12 mouse cellular contexts compared by ENCODE assay signal in genomic region chr16:26495721-26496120, GRCm38 (mm10). TPM values are rescaled to one million over a fixed set of nuclear protein-coding genes. Genes with fewer than 3 reads are reported as not detected.
A peak's percentile ranks its signal among the peaks of the same experiment; 100 is the strongest.
DNase-seq lines count a peak whose midpoint lies in the region; ATAC-seq and TF ChIP-seq lines count a peak whose summit lies in the region.
"Had no signal": no experiment of that assay in that cellular context is flagged by ENCODE, and none has a peak within 500 bp of the region (broad histone marks: within the 10 kb centered on the region; RNA-seq: fewer than 3 reads in every experiment).

No protein-coding gene starts in this region.

- TF ChIP-seq POLR2A in heart, adult 2 months (IDR thresholded peaks at IDR 0.05; ENCODE audit: insufficient read depth, low read depth, low read length), result no peak

- H3K4me2 ChIP-seq in liver, embryonic 14.5 days (ENCODE audit: low read depth), result no peak overlapping the region

- H3K4me1 ChIP-seq in heart, adult 2 months (ENCODE audit: control insufficient read depth, insufficient read depth, low read length), result no peaks in the 10 kb centered on the region
- H3K4me1 ChIP-seq in liver, embryonic 14.5 days (replicated peaks; ENCODE audit: control insufficient read depth in 2 of 2, insufficient read depth in 2 of 2, low read length in 1 of 2), result no peaks in the 10 kb centered on the region

- no peak for ATAC-seq in liver, embryonic 14.5 days (ENCODE audit: insufficient read depth)

- H3K79me2 ChIP-seq in heart, adult 2 months (replicated peaks; ENCODE audit: control insufficient read depth, insufficient read depth, low read length), result no peaks in the 10 kb centered on the region

- WGBS in heart, adult 2 months, result 8% methylated on average over 2 of the region's 2 CpGs
- 5% methylated on average over 2 of the region's 2 CpGs for WGBS in liver, embryonic 14.5 days (ENCODE audit: insufficient replicate concordance)

- no peak for TF ChIP-seq EP300 in heart, adult 2 months (IDR thresholded peaks at IDR 0.05; ENCODE audit: insufficient read depth, low read depth, low read length)
- no peak for TF ChIP-seq EP300 in liver, embryonic 14.5 days (IDR thresholded peaks at IDR 0.05; ENCODE audit: low read depth)

- intact Hi-C loops in heart, adult 2 months (cut with DNase I), result loop anchor here (10.0 kb wide), 1 partner anchor 261 kb away; no protein-coding TSS in a partner anchor

- TF ChIP-seq CTCF in heart, adult 2 months (IDR thresholded peaks at IDR 0.05), result peak; percentile 72
- TF ChIP-seq CTCF in liver, embryonic 14.5 days (IDR thresholded peaks at IDR 0.05; ENCODE audit: low read depth), result peak; percentile 28; the same call in 1 of the 2 replicates

- H3K27me3 ChIP-seq in heart, adult 2 months (ENCODE audit: control insufficient read depth, insufficient read depth, low read length), result no peaks in the 10 kb centered on the region
- no peaks in the 10 kb centered on the region for H3K27me3 ChIP-seq in liver, embryonic 14.5 days (ENCODE audit: control insufficient read depth, insufficient read depth, low read length)

- H3K27ac ChIP-seq in heart, adult 2 months, result no peak overlapping the region
- H3K27ac ChIP-seq in liver, embryonic 14.5 days, result no peak overlapping the region

- H3K4me3 ChIP-seq in heart, adult 2 months, result no peak overlapping the region
- no peak overlapping the region for H3K4me3 ChIP-seq in liver, embryonic 14.5 days (ENCODE audit: insufficient read depth in 1 of 2, low read depth in 2 of 2, low read length in 2 of 2)

- H3K9ac ChIP-seq in heart, adult 2 months (ENCODE audit: low read depth, low read length), result no peak overlapping the region
- H3K9ac ChIP-seq in liver, embryonic 14.5 days (replicated peaks), result no peak overlapping the region

- DNase-seq in heart, adult 2 months, result no peak
- DNase-seq in heart, adult 8-10 months (ENCODE audit: low spot score), result no peak
- DNase-seq in liver, embryonic 14.5 days (ENCODE audit: low read depth in 3 of 3, low spot score in 3 of 3), result no peak
- no peak for DNase-seq in liver
- peak; percentile 22 for DNase-seq in R1 (ENCODE audit: low read depth, low spot score)
- DNase-seq in lung, postnatal 10 days, result peak; percentile 41
- DNase-seq in thymus, postnatal 0 days (ENCODE audit: low spot score), result no peak
- DNase-seq in thymus, postnatal 36 days, result no peak
- DNase-seq: spleen, adult 18-20 months had no signal

- no peaks in the 10 kb centered on the region for H3K9me3 ChIP-seq in liver, embryonic 14.5 days (ENCODE audit: control insufficient read depth, low read length)

- H3K36me3 ChIP-seq in heart, adult 2 months (ENCODE audit: control insufficient read depth, insufficient read depth, low read length), result no peaks in the 10 kb centered on the region
- H3K36me3 ChIP-seq in liver, embryonic 14.5 days (replicated peaks; ENCODE audit: control insufficient read depth, insufficient read depth, low read depth), result no peaks in the 10 kb centered on the region

RNA-seq across cellular contexts. Expression of gene Tmem207, which starts 30.8 kb away (rescaled TPM):
- total RNA-seq in heart, adult 2 months (2021), result not detected
- polyA plus RNA-seq in heart, adult 2 months (2012; rRNA removed), result not detected in 2 replicates
- not detected for total RNA-seq in heart, adult 8-10 months (2022)
- not detected in 2 replicates for polyA plus RNA-seq in liver, embryonic 14.5 days (2012; rRNA removed)
- polyA plus RNA-seq in liver, embryonic 14.5 days (2014; fragmentation: Nextera tagmentation; extraction: Ambion mirVana), result not detected in 2 replicates
- 0.06 TPM in 1 of 2 replicates, not detected in the other for polyA plus RNA-seq in thymus, postnatal 0 days (2015; fragmentation: Nextera tagmentation; extraction: Ambion mirVana)
- total RNA-seq: gastrocnemius, postnatal 4 days; layer of hippocampus, postnatal 10 days; megakaryocyte-erythroid progenitor cell, adult 5-6 weeks had no signal

RNA-seq across cellular contexts. Expression of gene Cldn16, which starts 32.8 kb away (rescaled TPM):
- not detected for total RNA-seq in heart, adult 2 months (2021)
- polyA plus RNA-seq in heart, adult 2 months (2012; rRNA removed), result not detected in 2 replicates
- not detected for total RNA-seq in heart, adult 8-10 months (2022)
- not detected in 2 replicates for polyA plus RNA-seq in liver, embryonic 14.5 days (2012; rRNA removed)
- not detected in 2 replicates for polyA plus RNA-seq in liver, embryonic 14.5 days (2014; fragmentation: Nextera tagmentation; extraction: Ambion mirVana)
- not detected in 2 replicates for polyA plus RNA-seq in thymus, postnatal 0 days (2015; fragmentation: Nextera tagmentation; extraction: Ambion mirVana)
- total RNA-seq: gastrocnemius, postnatal 4 days; layer of hippocampus, postnatal 10 days; megakaryocyte-erythroid progenitor cell, adult 5-6 weeks had no signal

Comparison
In these comparisons a context has a peak if more than half of its experiments do, and no peak if none do; other contexts are left out.
1. DNase-seq: peak in R1 (single experiment) and lung, postnatal 10 days (single experiment); none in heart, adult 2 months (0 of 2), heart, adult 8-10 months (single experiment), liver, embryonic 14.5 days (0 of 3), liver (single experiment), thymus, postnatal 0 days (single experiment) and thymus, postnatal 36 days (0 of 2).